Mouse (Mus musculus): ENCODE results near the gene Adamtsl2.

Gene Adamtsl2

DNA sequence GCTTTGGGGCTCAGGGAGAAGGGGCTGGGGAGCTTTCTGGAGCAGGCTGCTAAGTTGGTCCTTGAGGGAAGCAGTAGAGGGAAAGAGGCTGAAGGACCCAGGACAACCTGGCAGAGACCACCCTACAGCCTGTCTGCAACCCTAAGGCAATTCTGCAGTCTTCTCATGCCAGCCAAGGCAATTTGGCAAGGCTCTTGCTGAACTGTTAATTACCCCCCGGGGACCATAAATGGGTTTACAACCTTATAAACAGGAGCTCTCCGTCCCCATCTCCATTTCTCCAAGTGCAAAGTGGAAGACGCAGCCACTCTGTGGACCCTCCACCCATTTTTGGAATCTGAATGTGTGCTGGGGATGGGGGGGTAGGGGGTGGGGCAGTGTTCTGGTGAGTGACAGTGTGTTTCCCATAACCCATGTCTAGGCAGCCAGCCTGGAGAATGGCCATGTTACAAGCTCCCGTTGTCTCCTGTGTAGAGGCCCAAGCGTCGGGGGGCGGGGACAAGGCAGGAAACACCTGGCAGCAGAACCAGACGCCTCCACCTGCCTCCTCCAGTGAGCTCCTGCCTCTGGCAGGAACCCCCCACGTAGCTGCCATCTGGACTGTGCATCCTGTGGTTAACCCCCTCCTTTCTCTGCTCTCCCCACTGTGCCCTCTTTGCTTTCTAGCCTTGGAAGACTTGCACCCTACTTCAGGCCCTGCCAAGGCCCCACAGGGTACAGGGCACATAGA is 42.6 kb downstream of the Adamtsl2 start:
- peak; percentile 96 for DNase-seq

DNA sequence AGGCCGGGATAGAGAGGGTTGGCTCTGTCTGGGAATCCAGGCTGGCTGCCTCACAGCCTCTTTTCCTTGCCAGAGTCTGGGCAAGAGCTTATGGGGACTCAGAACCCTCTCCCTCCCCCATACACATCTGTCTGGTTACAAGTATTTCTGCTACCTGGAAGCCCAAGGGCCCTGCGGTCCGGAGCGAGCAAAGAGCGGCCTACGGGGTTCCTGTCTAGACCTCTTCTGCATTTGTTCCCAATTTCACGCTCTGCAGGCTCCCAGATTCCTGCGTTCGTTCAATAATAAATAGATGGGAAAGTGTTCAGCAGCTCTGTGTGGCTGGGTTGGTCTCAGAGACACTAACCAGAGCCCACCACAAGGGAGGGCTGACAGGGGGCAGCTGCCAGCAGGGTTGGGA is 43.4 kb downstream of the Adamtsl2 start:
- peak; percentile 53 for DNase-seq

DNA sequence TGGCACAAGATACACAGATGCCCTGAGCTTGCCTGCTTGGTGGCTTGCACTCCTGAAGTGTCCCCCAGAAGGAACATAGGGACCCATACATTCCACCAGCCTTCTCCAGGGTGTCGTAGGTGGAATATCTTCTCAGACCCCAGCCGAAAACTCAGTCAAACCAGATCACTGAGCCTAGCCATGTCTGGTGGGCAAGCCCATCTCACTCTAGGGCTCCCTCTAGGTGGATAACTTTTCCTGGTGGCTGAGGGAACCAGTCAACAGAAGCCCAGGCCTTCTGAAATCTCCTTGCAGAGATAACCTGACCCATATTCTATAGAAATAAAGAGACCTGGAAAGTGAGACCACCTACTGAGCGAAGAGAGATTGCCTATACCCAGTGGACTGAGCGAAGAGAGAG is 43.9 kb downstream of the Adamtsl2 start:
- peak; percentile 74 for DNase-seq

DNA sequence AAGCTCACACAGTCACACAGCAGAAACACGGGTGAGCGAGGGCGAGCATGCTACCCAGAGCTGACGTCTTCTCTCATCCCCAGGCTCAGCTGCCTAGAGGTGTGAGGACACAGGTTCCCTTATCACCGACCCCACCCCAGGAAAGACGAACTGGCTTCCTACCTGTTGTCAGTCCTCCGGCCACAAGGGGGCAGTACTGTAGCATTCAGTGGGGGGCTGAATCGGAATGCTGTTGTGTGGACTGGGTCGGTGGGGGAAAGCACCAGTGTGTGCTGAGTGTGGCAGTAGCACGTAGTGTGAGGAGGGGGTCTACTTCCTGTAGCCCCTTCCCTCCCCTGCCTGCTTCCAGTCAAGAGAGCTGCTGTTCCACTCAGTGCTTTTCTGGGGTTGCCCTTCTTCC is 46.8 kb downstream of the Adamtsl2 start:
- peak; percentile 84 for DNase-seq

DNA sequence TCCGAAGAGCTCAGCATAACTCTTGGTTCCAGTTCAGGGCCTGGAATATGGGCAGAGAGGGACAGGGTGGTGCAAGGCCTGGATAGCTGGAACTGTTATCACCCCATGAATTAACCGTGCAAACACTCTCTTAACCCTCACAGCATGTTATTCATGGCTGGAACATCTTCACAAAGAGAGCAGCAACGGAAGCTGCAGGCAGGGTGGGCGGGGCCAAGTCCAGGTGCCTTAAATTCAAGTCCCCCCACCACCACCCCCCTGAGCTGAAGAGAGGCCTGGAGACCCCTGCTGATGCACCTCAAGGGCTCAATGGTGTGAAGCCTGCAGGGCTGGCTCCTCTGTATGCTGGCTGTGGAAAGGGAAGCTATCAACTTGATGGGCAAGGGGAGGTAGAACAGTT is 47.3 kb downstream of the Adamtsl2 start:
- peak; percentile 81 for DNase-seq

DNA sequence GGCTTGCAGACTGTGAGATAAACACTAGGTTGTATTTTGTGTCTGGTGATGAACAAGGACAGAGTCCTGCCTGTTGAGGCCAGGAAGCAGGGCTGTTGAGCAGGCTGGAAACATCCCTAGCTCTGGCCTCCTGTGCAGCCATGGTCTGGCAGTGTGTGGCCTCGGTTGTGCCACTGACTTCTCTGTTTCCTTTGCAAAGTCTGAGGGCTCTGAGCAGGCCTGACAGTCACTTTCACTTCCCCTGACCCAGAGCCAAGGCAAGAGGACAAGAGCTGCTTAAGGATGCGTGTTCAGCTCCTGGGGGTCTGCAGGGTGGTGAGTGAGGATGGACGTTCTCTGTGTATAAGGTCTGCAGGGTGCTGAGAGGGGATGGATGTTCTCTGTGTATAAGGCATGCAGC is 49.8 kb downstream of the Adamtsl2 start:
- no peak for DNase-seq

DNA sequence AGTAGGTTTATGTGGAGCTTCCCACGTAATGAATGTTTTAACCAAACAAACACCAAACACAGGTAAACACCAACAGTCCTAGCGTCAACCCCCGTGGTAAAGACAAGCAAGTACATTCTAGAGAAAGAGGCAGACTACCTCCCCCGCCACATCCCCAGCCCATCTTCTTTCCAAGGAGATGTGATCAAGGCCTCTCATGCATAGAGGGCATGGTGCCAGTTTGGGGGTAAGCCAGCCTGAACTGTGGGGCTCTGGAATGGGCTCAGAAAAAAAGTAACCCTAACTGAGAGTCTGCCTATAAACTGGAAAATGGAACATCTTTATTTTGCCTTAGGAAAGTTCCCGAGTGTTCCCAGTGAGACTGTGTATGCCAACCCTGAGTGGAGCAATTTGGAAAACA is 56.8 kb downstream of the Adamtsl2 start:
- no peak for DNase-seq

DNA sequence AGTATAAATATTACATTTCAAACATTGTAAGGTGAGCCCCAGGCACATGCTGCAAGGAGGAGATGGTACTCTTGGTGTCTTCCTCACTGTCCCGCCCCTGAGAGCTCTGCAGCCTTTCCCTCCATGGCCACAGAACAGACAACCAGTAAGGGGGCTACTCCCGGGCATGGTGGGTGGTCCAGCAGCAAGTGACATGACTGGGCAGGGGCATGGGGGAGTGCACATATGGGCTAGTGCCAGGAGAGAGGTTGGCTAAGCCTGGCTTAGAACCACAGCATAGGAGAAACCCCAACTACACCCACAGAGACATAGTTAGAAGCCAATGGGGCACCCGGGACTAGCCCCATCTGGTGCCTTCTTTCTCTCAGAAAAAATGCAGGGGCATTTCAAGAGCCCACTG is 57.2 kb downstream of the Adamtsl2 start:
- no peak for DNase-seq

DNA sequence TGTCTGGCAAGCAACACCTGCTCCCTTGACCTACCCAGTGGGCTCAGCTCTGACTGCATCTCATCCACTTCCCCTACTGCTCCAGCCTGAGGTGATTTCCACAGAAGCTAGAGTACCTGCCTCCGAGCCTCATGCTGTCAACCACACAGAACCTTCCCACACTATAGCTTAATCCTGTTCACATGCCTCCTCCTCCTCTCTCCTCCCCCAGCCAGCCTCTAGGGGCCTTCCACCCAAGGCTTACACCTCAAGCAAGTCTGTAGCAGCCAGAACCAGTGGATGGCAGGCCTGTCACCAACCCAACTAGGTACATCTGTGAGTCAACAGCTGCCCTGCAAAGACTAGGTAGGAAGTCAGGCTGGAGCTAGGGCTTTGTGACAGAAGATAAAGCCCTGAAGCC is 57.6 kb downstream of the Adamtsl2 start:
- peak; percentile 18 for DNase-seq

DNA sequence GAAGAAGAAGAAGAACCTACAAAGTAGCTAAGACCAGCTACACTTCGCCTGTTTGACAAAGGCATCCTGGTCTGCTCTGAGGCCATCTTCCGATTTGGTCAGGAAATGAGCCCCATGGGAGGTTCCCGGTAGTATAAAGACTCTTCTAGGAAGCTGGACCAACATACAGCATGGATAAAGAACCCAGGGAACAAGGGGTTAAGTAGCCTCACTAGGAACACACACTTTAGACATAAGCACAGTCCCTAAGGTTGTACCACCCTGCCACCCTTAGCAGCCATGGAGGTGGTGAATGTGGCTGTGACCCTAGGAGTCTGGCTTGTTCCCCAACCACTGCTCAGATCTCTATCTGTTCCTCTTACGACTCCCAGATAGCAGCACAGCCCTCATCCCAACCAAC is 59.2 kb downstream of the Adamtsl2 start:
- no peak for DNase-seq

DNA sequence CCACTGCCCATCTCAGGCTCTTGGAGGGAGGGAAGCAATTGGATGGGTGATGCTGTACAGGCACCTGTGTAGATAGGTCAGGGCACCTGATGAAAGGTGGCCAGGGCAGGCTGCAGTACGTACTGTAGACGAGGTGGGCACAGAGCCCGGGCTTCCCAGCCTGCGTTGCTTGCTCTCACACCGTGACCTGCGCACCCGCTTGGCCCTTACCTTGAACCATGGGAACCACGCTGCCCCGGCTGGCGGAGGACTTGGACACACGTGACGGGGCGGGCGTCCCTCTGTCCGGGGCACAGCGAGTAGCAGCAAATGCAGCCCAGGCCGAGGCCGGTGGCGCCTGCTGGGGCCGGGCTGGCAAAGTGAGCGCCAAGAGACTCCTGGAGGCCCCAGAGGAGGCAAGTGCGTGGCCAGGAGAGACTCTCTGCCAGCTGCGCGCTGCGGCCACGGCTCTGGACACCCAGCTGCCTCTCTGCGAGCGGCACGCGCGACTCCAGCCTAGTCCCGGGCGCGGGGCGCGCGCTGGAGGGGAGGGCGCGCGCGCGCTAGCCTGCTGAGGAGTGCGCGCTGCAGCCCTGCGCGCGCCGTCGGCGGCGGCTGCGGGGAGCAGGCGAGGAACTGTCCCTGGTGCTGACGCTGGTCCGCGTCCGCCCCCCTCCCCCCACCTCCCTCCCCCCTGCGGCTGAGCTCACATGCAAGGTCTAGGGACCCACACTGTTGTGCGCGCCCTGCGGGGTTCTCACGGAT is 62.9 kb downstream of the Adamtsl2 start, which contains the start of gene Fam163b:
Gene Fam163b, minus strand, starts transcription at position 542 of the 744 bp plus-strand sequence.
- peak; percentile 80 for DNase-seq

DNA sequence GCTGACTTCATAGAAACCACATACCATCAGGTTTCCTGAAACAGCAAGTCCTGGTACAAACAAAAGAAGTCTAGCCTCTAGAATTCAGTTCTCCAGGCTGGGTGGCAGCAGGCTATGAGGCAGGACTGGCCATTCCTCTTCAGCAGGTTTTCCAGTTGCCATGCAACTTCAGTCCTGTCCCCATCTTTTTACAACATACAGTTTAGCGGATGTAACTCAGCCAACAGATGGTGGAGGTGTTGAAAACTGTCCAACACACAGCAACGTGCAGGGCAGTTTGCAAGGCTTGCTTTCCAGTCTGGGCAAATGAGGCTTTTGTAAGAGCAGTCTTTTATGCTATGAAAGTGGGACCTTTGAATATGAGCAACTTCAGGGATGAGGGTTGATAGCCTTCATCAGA is 65.8 kb downstream of the Adamtsl2 start:
- DNase-seq, result no peak

DNA sequence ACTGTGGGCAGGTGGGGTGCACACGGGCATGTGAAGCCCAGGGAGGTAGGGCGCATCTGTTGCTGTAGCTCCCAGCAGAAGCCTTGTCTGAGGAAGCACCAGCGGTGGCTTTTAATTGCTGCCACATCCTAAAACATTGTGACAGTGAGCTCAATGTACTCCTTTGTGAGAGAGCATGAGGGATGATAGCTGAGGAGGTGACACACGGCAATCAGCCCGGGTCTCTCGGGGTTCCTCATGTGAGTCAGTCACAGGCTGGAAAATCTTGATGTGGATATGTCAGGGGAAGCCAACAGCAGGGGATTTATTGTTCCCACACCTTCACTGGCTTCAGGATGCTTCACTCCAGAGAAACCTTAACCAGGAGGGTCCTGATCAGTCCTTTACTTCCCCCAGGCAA is 67.7 kb downstream of the Adamtsl2 start:
- no peak for DNase-seq

DNA sequence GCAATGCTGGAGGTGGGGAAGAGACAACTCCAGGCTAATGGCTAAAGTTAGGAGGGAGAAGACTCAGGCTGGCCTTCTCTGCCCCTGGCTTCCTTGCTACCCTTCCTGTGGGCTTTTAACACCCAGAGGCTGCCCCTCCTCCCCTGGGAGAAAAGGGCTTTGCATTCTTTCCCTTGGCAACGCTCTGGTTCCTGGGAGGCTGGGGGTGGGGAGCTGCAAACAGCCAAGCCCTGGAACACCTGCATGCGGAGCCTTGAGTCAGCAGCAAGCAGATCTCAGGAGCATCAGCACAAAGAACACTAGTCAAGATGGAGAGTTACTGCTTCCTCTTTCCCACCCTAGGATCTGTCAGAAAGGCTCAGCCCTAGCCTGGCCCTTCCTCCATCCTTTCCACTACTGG is 70.3 kb downstream of the Adamtsl2 start:
- no peak for DNase-seq

DNA sequence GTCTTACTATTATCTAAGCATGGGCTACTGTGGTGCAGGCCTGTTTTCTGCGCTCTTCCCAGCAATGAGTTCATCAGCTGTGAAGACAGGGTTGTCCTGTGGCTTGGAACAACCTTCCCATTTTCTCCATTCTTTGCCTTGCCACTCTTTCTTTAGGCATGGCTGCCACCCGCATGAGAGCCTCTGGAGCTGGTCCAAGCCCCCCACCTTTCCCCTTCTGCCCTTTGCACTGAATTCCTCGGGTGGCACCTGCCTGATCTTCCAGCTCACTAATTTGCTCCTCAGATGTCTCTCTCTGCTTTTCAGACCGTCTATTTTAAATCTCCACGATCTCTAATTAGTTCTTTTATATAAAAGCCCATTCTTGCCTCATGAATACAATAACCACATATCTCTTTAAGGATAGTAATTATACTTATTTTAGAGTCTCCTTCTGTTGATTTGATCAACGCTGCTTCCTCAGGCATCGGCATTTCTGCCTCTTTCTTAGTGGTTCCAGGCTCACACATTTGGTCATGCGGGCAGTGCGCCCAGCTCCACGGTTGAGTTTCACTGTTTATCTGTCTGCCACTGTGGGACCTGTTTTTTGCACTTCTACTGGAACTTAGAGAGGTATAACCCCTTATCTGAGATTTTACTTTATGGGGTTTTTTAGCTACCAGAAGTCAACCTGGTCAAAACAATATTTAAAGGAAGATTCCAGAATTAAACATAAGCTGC is 75.4 kb downstream of the Adamtsl2 start:
- DNase-seq, result no peak

DNA sequence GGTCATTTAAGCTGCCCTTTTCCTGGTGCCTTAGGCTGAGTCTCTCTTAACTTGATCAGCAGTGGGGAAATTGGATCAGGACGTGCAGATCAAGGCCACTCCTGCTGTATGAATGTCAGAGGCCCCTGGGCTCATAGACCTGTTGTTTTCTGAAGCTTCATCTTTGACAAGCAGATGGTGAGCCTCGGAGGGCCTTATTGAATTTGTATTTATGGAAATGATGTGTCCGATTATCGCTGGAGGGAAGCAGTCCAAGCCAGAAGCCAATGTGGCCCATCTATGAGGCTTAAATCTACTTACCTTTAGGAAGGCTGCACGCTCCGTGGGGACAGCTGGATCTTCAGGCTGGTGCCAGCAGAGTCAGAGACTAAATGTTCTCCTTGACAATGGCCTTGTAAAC is 77.4 kb downstream of the Adamtsl2 start:
- no peak for DNase-seq

Data from thymus, postnatal 14 days (tissue).